Mouse (Mus musculus): ENCODE data around the gene Apbb2. TPM values are rescaled to one million over a fixed set of nuclear protein-coding genes. Genes with fewer than 3 reads are reported as not detected.

Gene Apbb2
- total RNA-seq, 1 experiment from 2014 or later = 0.29 TPM

Other genes starting within 250 kb of the Apbb2 start
- not detected in 3 replicates for gene Uchl1, start 57.3 kb upstream of the Apbb2 start, total RNA-seq (2017)
- gene Limch1, start 127.0 kb upstream of the Apbb2 start, total RNA-seq (2017) = not detected in 3 replicates